Mouse (Mus musculus) hindbrain, postnatal 0 days (tissue): Measurements from ENCODE around the gene Nrcam. TPM values are rescaled to one million over a fixed set of nuclear protein-coding genes. Genes with fewer than 3 reads are reported as not detected.
A peak's percentile ranks its signal among the peaks of the same experiment; 100 is the strongest.

Experiments
- ATAC-seq: fragments of 200-750 bp; cut with Nextera tagmentation; 2 replicates; pipeline ENCODE4 v1.8.0; 2017; ENCODE audit warnings: mild to moderate bottlenecking, moderate TSS enrichment, moderate library complexity
- DNase-seq: peaks from one replicate; pipeline ENCODE4 v3.0.0-alpha.2; 2015; ENCODE audit warnings: low spot score
- H3K27ac ChIP-seq: fragments of 300-500 bp; sonication (generic); 2 replicates; pipeline ENCODE4 v1.5.1; 2014; ENCODE audit warnings: mild to moderate bottlenecking
- H3K27me3 ChIP-seq: fragments of 300-500 bp; sonication (generic); 2 replicates; pipeline ENCODE4 v1.6.1; 2014; ENCODE audit warnings: low read length, mixed read lengths; ENCODE audit not compliant: insufficient read depth
- H3K36me3 ChIP-seq: fragments of 300-500 bp; sonication (generic); 2 replicates; pipeline ENCODE4 v1.6.1; 2014; ENCODE audit warnings: low read length, mixed read lengths; ENCODE audit not compliant: insufficient read depth
- H3K4me1 ChIP-seq: fragments of 300-500 bp; sonication (generic); 2 replicates; pipeline ENCODE4 v1.6.1; 2014; ENCODE audit warnings: antibody characterized with exemption, low read length, mixed read lengths; ENCODE audit not compliant: insufficient read depth
- H3K4me2 ChIP-seq: fragments of 300-500 bp; sonication (generic); 2 replicates; pipeline ENCODE4 v1.6.1; 2014; ENCODE audit warnings: low read depth, mild to moderate bottlenecking, low read length, moderate library complexity, mixed read lengths
- H3K4me3 ChIP-seq: fragments of 300-500 bp; sonication (generic); 2 replicates; pipeline ENCODE4 v1.5.1; 2014; ENCODE audit warnings: low read length
- H3K9ac ChIP-seq: fragments of 300-500 bp; sonication (generic); replicated peaks from 2 replicates; pipeline ENCODE4 v1.6.1; 2014; ENCODE audit warnings: mild to moderate bottlenecking, low read length, moderate library complexity, mixed read lengths
- H3K9me3 ChIP-seq: fragments of 300-500 bp; sonication (generic); 2 replicates; pipeline ENCODE4 v1.6.1; 2016; ENCODE audit warnings: low read length, mixed read lengths
- CTCF ChIP-seq: IDR thresholded peaks from 2 replicates; pipeline ENCODE4 v1.5.1; 2016; ENCODE audit warnings: antibody characterized with exemption, control low read depth, low read depth
- WGBS: fragments of 180-500 bp; shearing (Covaris S2); extraction: QIAGEN DNeasy Blood & Tissue Kit; methylation state at CpG from one replicate; pipeline ENCODE4 v1.1.7; 2014; 5-methylcytosine and 5-hydroxymethylcytosine counted together
- polyA plus RNA-seq: library from polyadenylated mRNA; unstranded; fragments of >200 nt; fragmentation: Nextera tagmentation; extraction: Ambion mirVana; gene quantifications from 2 replicates; pipeline ENCODE4 v1.2.1, GENCODE M21; 2015
- total RNA-seq: library from RNA; depleted of rRNA; stranded (reverse); fragments of >200 nt; gene quantifications from 2 replicates; pipeline ENCODE4 v1.2.3, GENCODE M21; 2014

Nrcam gene
- total and polyA plus RNA-seq, 2 experiments from 2014 or later: 113 to 163 TPM

DNA sequence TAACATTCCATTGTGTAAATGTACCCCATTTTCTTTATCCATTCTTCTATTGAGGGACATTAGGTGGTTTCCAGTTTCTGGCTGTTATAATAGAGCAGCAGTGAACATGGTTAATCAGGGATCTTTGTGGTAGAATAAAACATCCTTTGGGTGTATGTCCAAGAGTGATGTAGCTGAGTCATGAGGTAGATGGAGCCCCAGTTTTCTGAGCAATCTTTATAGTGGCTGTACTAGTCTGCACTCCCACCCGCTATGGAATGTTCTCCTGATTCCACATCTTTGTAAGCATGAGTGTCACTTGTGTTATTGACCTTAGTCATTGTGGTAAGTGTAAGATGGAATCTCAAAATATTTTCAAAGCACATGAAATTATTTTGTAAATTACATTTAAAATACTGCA is 24.7 kb upstream of the Nrcam start:
- Histone ChIP-seq H3K4me3 (no peak overlapping the region), H3K4me1 (no peaks in the 10 kb centered on the region), H3K27ac (no peak overlapping the region), H3K9me3 (no peaks in the 10 kb centered on the region), H3K9ac (no peak overlapping the region), H3K27me3 (no peaks in the 10 kb centered on the region), H3K36me3 (peaks cover 6% of the 10 kb centered on the region; the same call in 1 of the 2 replicates), H3K4me2 (no peak overlapping the region)
- ATAC-seq (no peak), DNase-seq (no peak)
- TF ChIP-seq CTCF: no peak
- WGBS: 96% methylated on average over 1 of the region's 1 CpGs

DNA sequence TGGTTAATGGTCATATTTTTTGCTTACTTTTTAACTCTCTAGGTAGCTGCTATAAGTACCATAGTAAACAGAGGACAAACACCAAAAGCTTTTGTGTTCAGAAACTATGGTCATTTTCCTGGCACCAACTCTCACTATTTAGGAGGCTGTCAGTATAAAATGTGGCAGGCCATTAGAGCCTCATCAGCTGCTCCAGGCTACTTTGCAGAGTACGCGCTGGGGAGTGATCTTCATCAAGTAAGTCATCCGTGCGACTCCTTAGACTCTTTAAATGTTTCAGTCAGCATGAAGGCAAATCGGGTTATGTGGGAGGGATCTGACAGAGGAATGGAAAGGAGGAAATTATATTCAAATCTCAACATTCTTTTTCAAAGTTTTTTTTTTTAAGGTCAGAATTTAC is 23.8 kb upstream of the Nrcam start:
- 68% methylated on average over 5 of the region's 5 CpGs for WGBS
- ATAC-seq: no peak
- peaks cover 6% of the 10 kb centered on the region; the same call in 1 of the 2 replicates for H3K36me3 ChIP-seq

DNA sequence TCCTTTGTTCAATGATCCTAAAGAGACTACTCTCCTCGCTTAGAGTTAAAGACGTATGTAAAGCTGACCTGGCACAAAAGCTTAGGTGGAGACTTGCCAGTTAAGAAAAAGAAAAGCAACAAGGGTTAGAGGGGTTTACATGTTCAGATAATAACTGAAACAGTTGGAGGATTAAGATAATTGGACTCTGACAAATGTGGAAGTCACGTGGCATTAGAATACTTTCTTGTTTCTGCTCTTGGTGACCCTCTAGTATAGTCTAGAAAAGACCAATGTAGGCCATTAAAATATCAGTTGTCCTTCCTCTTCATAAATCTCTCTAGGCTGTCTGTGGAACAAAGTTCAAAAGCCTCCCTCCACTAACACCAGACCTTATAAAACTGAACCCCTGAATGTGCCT is 20.5 kb upstream of the Nrcam start:
- Histone ChIP-seq H3K27me3 (no peaks in the 10 kb centered on the region), H3K9me3 (no peaks in the 10 kb centered on the region), H3K4me3 (no peak overlapping the region), H3K27ac (no peak overlapping the region), H3K4me2 (no peak overlapping the region), H3K4me1 (no peaks in the 10 kb centered on the region), H3K36me3 (peaks cover 6% of the 10 kb centered on the region; the same call in 1 of the 2 replicates), H3K9ac (no peak overlapping the region)
- DNase-seq (no peak), ATAC-seq (no peak)
- TF ChIP-seq CTCF: no peak
- WGBS: 94% methylated on average over 3 of the region's 3 CpGs

More for the DNA sequence above, 23.8 kb upstream of the Nrcam start:
- no peak overlapping the region for H3K4me2 ChIP-seq
- no peaks in the 10 kb centered on the region for H3K4me1 ChIP-seq
- H3K4me3 ChIP-seq: no peak overlapping the region
- H3K27ac ChIP-seq: no peak overlapping the region
- H3K27me3 ChIP-seq: no peaks in the 10 kb centered on the region
- TF ChIP-seq CTCF: no peak
- peak; percentile 7 for DNase-seq
- no peak overlapping the region for H3K9ac ChIP-seq
- no peaks in the 10 kb centered on the region for H3K9me3 ChIP-seq

DNA sequence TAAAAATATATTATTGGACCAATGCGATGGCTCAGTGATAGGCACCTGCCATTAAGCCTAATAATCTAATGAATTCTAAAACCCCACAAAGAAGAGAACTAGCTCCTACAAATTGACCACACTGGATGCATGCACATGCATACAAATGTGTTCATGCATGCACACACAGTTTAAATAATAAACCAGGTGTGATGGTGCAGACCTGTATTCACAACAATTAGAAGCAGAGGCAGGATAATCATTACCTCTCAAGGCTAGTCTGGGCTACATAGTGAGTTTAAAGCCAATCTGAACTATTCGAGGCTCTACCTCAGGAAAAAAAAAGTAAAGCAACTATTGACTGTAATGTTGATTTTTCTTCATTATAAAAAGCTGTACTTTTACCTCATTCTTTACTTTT is 13.5 kb upstream of the Nrcam start:
- DNase-seq (no peak), ATAC-seq (no peak)
- TF ChIP-seq CTCF: no peak
- no peaks in the 10 kb centered on the region for H3K27me3 ChIP-seq
- no peaks in the 10 kb centered on the region for H3K36me3 ChIP-seq
- H3K9me3 ChIP-seq: no peaks in the 10 kb centered on the region
- no peak overlapping the region for H3K27ac ChIP-seq
- no peaks in the 10 kb centered on the region for H3K4me1 ChIP-seq
- no peak overlapping the region for H3K9ac ChIP-seq
- H3K4me3 ChIP-seq: no peak overlapping the region
- 90% methylated on average over 2 of the region's 2 CpGs for WGBS
- H3K4me2 ChIP-seq: no peak overlapping the region

DNA sequence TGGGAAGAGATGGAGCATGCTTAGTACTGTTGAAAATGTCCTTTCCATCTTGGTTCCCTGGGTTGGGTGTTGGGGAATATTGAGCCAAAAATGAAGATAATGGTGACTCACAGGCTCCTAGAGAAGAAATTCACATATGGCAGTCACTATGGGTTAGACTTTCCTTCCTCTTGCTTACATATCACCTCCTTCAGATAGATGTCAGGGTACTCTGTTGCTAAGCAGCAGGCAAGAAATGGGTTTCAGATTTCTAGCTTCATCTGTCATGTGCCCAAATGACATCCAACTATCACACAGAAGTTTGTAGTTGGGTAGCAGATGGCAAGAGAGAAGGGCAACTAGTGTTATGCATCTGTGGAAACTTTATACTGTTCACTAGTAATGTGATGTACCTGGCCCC is 3.6 kb upstream of the Nrcam start:
- no peak for DNase-seq
- H3K9me3 ChIP-seq: no peaks in the 10 kb centered on the region
- H3K4me1 ChIP-seq: no peaks in the 10 kb centered on the region
- ATAC-seq: no peak
- no peak overlapping the region for H3K27ac ChIP-seq
- H3K4me3 ChIP-seq: no peak overlapping the region
- H3K27me3 ChIP-seq: no peaks in the 10 kb centered on the region
- H3K9ac ChIP-seq: no peak overlapping the region
- no peak overlapping the region for H3K4me2 ChIP-seq
- H3K36me3 ChIP-seq: no peaks in the 10 kb centered on the region
- no peak for TF ChIP-seq CTCF

DNA sequence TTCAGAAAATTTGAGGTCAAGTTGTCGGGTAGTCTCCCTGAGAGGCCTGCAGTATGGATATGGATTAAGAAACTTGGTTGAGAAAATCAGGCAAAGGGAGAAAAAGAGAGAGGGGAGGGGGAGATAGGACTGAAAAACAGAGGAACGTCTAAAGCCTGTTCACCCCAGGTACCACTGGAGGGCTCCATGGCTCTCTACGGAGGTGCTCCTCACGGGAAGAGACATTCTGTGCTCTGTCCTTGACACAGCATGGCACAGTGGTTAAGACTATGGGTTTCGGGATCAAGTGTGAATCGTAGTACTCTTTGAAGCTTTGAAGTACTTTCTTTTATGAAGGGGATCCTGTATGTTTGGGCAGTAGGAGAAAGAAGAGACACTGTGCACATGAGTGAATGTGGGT is 1.2 kb upstream of the Nrcam start:
- H3K9ac ChIP-seq: no peak overlapping the region
- TF ChIP-seq CTCF: peak; percentile 65
- H3K4me2 ChIP-seq: no peak overlapping the region
- H3K4me3 ChIP-seq: no peak overlapping the region
- 35% methylated on average over 6 of the region's 6 CpGs for WGBS
- ATAC-seq (no peak; the same call in 1 of the 2 replicates), DNase-seq (peak; percentile 71)
- no peaks in the 10 kb centered on the region for H3K9me3 ChIP-seq
- no peak overlapping the region for H3K27ac ChIP-seq
- no peaks in the 10 kb centered on the region for H3K36me3 ChIP-seq
- H3K27me3 ChIP-seq: no peaks in the 10 kb centered on the region
- H3K4me1 ChIP-seq: peaks cover 9% of the 10 kb centered on the region

DNA sequence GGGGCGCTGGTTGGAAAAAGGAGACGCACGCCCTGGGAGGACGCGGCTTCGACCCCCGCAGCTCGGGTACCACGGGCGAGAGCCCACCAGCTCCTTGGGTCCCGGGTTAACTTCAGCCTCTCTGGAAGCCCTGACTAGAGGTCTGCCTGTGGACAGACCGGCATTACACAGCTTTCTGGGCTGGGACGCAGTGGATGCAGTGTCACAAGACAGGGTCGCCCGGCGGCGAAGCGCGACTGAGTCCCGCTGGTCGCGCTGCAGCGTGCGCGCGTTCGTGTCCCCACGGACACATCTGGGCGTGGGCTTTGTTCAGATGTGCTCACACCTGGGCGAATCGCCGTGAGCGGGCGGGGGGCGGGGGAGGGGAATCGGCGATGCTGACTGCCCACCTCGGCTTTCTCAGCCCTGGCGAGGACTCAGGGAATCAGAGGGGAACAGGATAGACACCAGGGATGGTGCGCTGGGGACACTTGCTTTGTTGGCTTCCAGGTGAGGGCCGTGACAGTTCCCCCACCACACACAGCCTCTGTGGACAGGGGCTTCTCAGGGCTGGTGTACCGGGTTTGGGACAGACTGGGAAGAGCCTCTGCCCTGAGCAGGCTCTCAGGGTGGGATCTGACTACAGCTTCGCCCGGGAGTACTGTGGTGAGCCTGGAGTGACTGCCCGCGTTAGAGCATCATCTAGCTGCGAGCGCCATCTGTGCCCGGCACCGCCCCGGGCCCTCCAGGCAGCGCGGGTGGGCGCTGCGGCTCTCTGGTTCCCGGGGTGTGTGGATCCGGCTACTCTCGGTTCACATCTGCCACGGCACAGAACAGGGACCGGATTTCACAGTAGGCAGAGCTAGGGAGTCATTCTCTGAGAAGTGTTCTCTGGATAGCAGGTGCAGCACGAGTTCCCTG is 881 bp downstream of the Nrcam start:
- peaks cover 9% of the 10 kb centered on the region for H3K4me1 ChIP-seq
- peak overlapping the region; percentile 88 for H3K9ac ChIP-seq
- H3K4me3 ChIP-seq: peak overlapping the region; percentile 59
- H3K27me3 ChIP-seq: no peaks in the 10 kb centered on the region
- no peaks in the 10 kb centered on the region for H3K9me3 ChIP-seq
- 0 out of 2 replicates have a peak, but pooled peaks have one; percentile 16 for TF ChIP-seq CTCF
- under 1% methylated on average over 61 of the region's 61 CpGs for WGBS
- DNase-seq (peak; percentile 82), ATAC-seq (peak; percentile 78)
- peak overlapping the region; percentile 82 for H3K4me2 ChIP-seq
- H3K36me3 ChIP-seq: no peaks in the 10 kb centered on the region
- peak overlapping the region; percentile 90 for H3K27ac ChIP-seq
